ENCODE assay signal across 9 mouse cellular contexts in the genomic region with DNA sequence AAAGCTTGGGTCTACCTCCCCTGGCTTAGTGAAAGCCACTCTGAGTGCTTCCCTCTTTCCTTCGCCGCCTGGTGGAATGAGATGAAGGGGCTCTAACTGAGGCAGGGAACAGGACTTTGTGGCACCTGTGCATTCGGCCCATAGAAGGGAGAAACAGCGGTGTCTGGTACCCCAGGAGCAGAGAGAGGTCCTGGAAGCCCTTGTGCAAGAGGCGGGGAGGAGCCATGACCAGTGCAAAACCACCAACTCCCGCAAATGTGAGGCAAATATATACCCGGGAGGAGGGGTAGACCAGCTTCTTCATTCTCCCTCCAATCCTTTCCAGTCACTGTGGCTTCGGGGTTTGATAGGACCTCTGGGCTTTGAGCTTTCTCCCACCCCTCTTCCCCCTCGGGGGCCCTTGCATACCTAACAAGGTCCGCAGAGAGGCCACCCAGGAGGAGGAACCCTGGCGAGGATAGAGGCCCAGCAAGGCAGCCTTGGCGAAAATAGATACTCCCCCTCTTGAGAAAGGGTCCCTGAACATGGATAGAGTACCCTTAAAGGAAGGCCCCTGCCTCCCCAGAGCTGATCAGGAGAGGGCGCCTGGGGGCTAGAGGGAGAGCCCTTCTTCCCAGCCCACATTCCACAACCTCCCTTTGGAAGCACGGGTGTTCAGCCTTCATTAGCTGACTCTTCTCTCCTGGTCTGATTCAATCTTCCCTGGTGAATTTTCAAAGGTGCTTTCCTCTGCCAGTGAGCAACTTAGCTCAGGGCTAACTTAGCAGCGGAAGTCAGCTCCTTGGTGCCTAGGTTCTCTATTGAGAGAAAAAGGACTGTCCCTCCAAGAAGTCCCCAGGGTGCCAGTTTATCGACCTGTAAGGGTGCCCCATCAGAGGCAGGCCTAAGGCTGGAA. TPM values are rescaled to one million over a fixed set of nuclear protein-coding genes. Genes with fewer than 3 reads are reported as not detected.
DNase-seq lines count a peak whose midpoint lies in the region; ATAC-seq and TF ChIP-seq lines count a peak whose summit lies in the region.
"Had no signal": no experiment of that assay in that cellular context is flagged by ENCODE, and none has a peak within 500 bp of the region (broad histone marks: within the 10 kb centered on the region; RNA-seq: fewer than 3 reads in every experiment).

No protein-coding gene starts in this region.

- no peaks in the 10 kb centered on the region for H3K36me3 ChIP-seq in heart, embryonic 16.5 days (ENCODE audit: control insufficient read depth, insufficient read depth)
- H3K36me3 ChIP-seq in heart, adult 2 months (ENCODE audit: control insufficient read depth, insufficient read depth, low read length), result no peaks in the 10 kb centered on the region
- H3K36me3 ChIP-seq in forebrain, embryonic 14.5 days (ENCODE audit: control insufficient read depth, insufficient read depth, low read length), result peaks cover 4% of the 10 kb centered on the region; the same call in 1 of the 2 replicates
- peaks cover 2% of the 10 kb centered on the region; the same call in 1 of the 2 replicates for H3K36me3 ChIP-seq in midbrain, embryonic 12.5 days

- no peak for DNase-seq in heart, adult 2 months
- peak; percentile 68 for DNase-seq in NIH3T3 (ENCODE audit: low read depth)
- peak; percentile 81 for DNase-seq in forebrain, embryonic 14.5 days (ENCODE audit: low spot score)
- DNase-seq in adrenal gland, adult 2 months, result no peak
- no peak for DNase-seq in spleen, postnatal 36 days (ENCODE audit: low spot score in 2 of 2)
- no peak for DNase-seq in layer of hippocampus, postnatal 25 days (ENCODE audit: extremely low spot score in 1 of 2, low spot score in 1 of 2)

- H3K4me2 ChIP-seq in heart, embryonic 16.5 days (ENCODE audit: low read depth, low read length), result peak overlapping the region; percentile 5; the same call in 1 of the 2 replicates
- H3K4me2 ChIP-seq in forebrain, embryonic 14.5 days (ENCODE audit: low read length), result peak overlapping the region; percentile 59
- H3K4me2 ChIP-seq in midbrain, embryonic 12.5 days (replicated peaks), result peak overlapping the region; percentile 81

- H3K4me1 ChIP-seq in heart, embryonic 16.5 days (ENCODE audit: control insufficient read depth, insufficient read depth, low read length), result peaks cover 11% of the 10 kb centered on the region
- no peaks in the 10 kb centered on the region for H3K4me1 ChIP-seq in heart, adult 2 months (ENCODE audit: control insufficient read depth, insufficient read depth, low read length)
- H3K4me1 ChIP-seq in forebrain, embryonic 14.5 days (ENCODE audit: control insufficient read depth, insufficient read depth, low read length), result peaks cover 52% of the 10 kb centered on the region
- H3K4me1 ChIP-seq in midbrain, embryonic 12.5 days, result peaks cover 71% of the 10 kb centered on the region

- TF ChIP-seq EP300 in heart, adult 2 months (IDR thresholded peaks at IDR 0.05; ENCODE audit: insufficient read depth, low read depth, low read length), result no peak

- intact Hi-C loops in heart, adult 2 months (cut with DNase I), result no loop called here

- WGBS in heart, embryonic 16.5 days, result 10% methylated on average over 16 of the region's 16 CpGs
- WGBS in heart, adult 2 months, result 19% methylated on average over 16 of the region's 16 CpGs
- WGBS in forebrain, embryonic 14.5 days, result 3% methylated on average over 16 of the region's 16 CpGs
- 1% methylated on average over 16 of the region's 16 CpGs for WGBS in midbrain, embryonic 12.5 days

- no peak for TF ChIP-seq CTCF in heart, adult 2 months (IDR thresholded peaks at IDR 0.05)

- H3K27me3 ChIP-seq in heart, embryonic 16.5 days (ENCODE audit: control insufficient read depth, insufficient read depth, low read length), result peaks cover 83% of the 10 kb centered on the region
- peaks cover 25% of the 10 kb centered on the region for H3K27me3 ChIP-seq in heart, adult 2 months (ENCODE audit: control insufficient read depth, insufficient read depth, low read length)
- no peaks in the 10 kb centered on the region for H3K27me3 ChIP-seq in forebrain, embryonic 14.5 days (replicated peaks; ENCODE audit: control insufficient read depth, insufficient read depth, low read length)
- H3K27me3 ChIP-seq in midbrain, embryonic 12.5 days, result peaks cover 17% of the 10 kb centered on the region

- TF ChIP-seq POLR2A in heart, adult 2 months (IDR thresholded peaks at IDR 0.05; ENCODE audit: insufficient read depth, low read depth, low read length), result no peak

- no peak for ATAC-seq in heart, embryonic 16.5 days (replicated peaks; ENCODE audit: extremely low read depth, insufficient read depth, low FRiP score)
- ATAC-seq in forebrain, embryonic 14.5 days, result peak; percentile 47
- ATAC-seq in midbrain, embryonic 12.5 days (ENCODE audit: low FRiP score, low read depth), result peak; percentile 31

- no peaks in the 10 kb centered on the region for H3K79me2 ChIP-seq in heart, adult 2 months (replicated peaks; ENCODE audit: control insufficient read depth, insufficient read depth, low read length)

- H3K9ac ChIP-seq in heart, embryonic 16.5 days (ENCODE audit: low read length), result no peak overlapping the region
- no peak overlapping the region for H3K9ac ChIP-seq in heart, adult 2 months (ENCODE audit: low read depth, low read length)
- peak overlapping the region; percentile 99 for H3K9ac ChIP-seq in forebrain, embryonic 14.5 days (ENCODE audit: low read length)
- peak overlapping the region; percentile 100 for H3K9ac ChIP-seq in midbrain, embryonic 12.5 days (replicated peaks)

- H3K27ac ChIP-seq in heart, embryonic 16.5 days (ENCODE audit: low read length), result no peak overlapping the region
- H3K27ac ChIP-seq in heart, adult 2 months, result no peak overlapping the region
- H3K27ac ChIP-seq in forebrain, embryonic 14.5 days (ENCODE audit: low read depth, low read length), result peak overlapping the region; percentile 100
- H3K27ac ChIP-seq in midbrain, embryonic 12.5 days (replicated peaks), result peak overlapping the region; percentile 100

- no peaks in the 10 kb centered on the region for H3K9me3 ChIP-seq in heart, embryonic 16.5 days (replicated peaks; ENCODE audit: control insufficient read depth, low read length)
- H3K9me3 ChIP-seq in forebrain, embryonic 14.5 days (replicated peaks; ENCODE audit: control insufficient read depth, low read length), result no peaks in the 10 kb centered on the region
- H3K9me3 ChIP-seq in midbrain, embryonic 12.5 days, result no peaks in the 10 kb centered on the region

- H3K4me3 ChIP-seq in heart, embryonic 16.5 days (ENCODE audit: low read length), result peak overlapping the region; percentile 54; the same call in 1 of the 2 replicates
- H3K4me3 ChIP-seq in heart, adult 2 months, result no peak overlapping the region
- H3K4me3 ChIP-seq in forebrain, embryonic 14.5 days (ENCODE audit: low read depth, low read length), result peak overlapping the region; percentile 91
- H3K4me3 ChIP-seq in midbrain, embryonic 12.5 days, result peak overlapping the region; percentile 96

RNA-seq across cellular contexts. Expression of a gene that starts 0.8 kb away (rescaled TPM):
- polyA plus RNA-seq in heart, embryonic 16.5 days (2015; fragmentation: Nextera tagmentation; extraction: Ambion mirVana), result 0.04 TPM in 1 of 2 replicates, not detected in the other
- under 1 TPM in 1 of 2 experiments, not detected in 1; 0.05 TPM for total RNA-seq in heart, adult 2 months (2021)
- polyA plus RNA-seq in heart, adult 2 months (2012; rRNA removed), result 0.06 TPM in 1 of 2 replicates, not detected in the other
- polyA plus RNA-seq in forebrain, embryonic 14.5 days (2014; fragmentation: Nextera tagmentation; extraction: Ambion mirVana), result 2.2 and 2.9 TPM in 2 replicates
- 6.1 and 7.9 TPM in 2 replicates for polyA plus RNA-seq in midbrain, embryonic 12.5 days (2016; fragmentation: Nextera tagmentation; extraction: Ambion mirVana)
- total RNA-seq in adrenal gland, adult 2 months (2021), result under 1 TPM; 0.10 to 0.12 TPM
- 0.03 and 0.09 TPM in 2 replicates for polyA plus RNA-seq in adrenal gland, adult 2 months (2012; rRNA removed)
- total RNA-seq in layer of hippocampus, postnatal 25 days (2021), result under 1 TPM; 0.25 to 0.92 TPM
- total RNA-seq: MEL had no signal

RNA-seq across cellular contexts. Expression of a gene that starts 0.8 kb away (rescaled TPM):
- polyA plus RNA-seq in heart, embryonic 16.5 days (2015; fragmentation: Nextera tagmentation; extraction: Ambion mirVana), result not detected in 2 replicates
- not detected for total RNA-seq in heart, adult 2 months (2021)
- 0.20 TPM in 1 of 2 replicates, not detected in the other for polyA plus RNA-seq in heart, adult 2 months (2012; rRNA removed)
- 15.5 and 18.7 TPM in 2 replicates for polyA plus RNA-seq in forebrain, embryonic 14.5 days (2014; fragmentation: Nextera tagmentation; extraction: Ambion mirVana)
- 13.4 and 15.6 TPM in 2 replicates for polyA plus RNA-seq in midbrain, embryonic 12.5 days (2016; fragmentation: Nextera tagmentation; extraction: Ambion mirVana)
- total RNA-seq in adrenal gland, adult 2 months (2021), result under 1 TPM in 1 of 2 experiments, not detected in 1; 0.41 TPM
- polyA plus RNA-seq in adrenal gland, adult 2 months (2012; rRNA removed), result 0.19 and 0.20 TPM in 2 replicates
- total RNA-seq in layer of hippocampus, postnatal 25 days (2021), result 1 to 10 TPM; 1.1 to 1.7 TPM
- total RNA-seq: MEL had no signal

RNA-seq across cellular contexts. Expression of a gene that starts 37.5 kb away (rescaled TPM):
- not detected in 2 replicates for polyA plus RNA-seq in heart, embryonic 16.5 days (2015; fragmentation: Nextera tagmentation; extraction: Ambion mirVana)
- total RNA-seq in heart, adult 2 months (2021), result not detected
- polyA plus RNA-seq in heart, adult 2 months (2012; rRNA removed), result not detected in 2 replicates
- polyA plus RNA-seq in forebrain, embryonic 14.5 days (2014; fragmentation: Nextera tagmentation; extraction: Ambion mirVana), result not detected in 2 replicates
- 0.96 TPM in 1 of 2 replicates, not detected in the other for polyA plus RNA-seq in midbrain, embryonic 12.5 days (2016; fragmentation: Nextera tagmentation; extraction: Ambion mirVana)
- total RNA-seq in adrenal gland, adult 2 months (2021), result not detected
- not detected in 2 replicates for polyA plus RNA-seq in adrenal gland, adult 2 months (2012; rRNA removed)
- total RNA-seq in layer of hippocampus, postnatal 25 days (2021), result not detected
- total RNA-seq: MEL had no signal

RNA-seq across cellular contexts. Expression of a gene that starts 52.5 kb away (rescaled TPM):
- polyA plus RNA-seq in heart, embryonic 16.5 days (2015; fragmentation: Nextera tagmentation; extraction: Ambion mirVana), result 1.7 and 2.2 TPM in 2 replicates
- 10 to 100 TPM; 14.0 to 15.8 TPM for total RNA-seq in heart, adult 2 months (2021)
- polyA plus RNA-seq in heart, adult 2 months (2012; rRNA removed), result 20.9 and 25.1 TPM in 2 replicates
- polyA plus RNA-seq in forebrain, embryonic 14.5 days (2014; fragmentation: Nextera tagmentation; extraction: Ambion mirVana), result 0.31 and 0.69 TPM in 2 replicates
- polyA plus RNA-seq in midbrain, embryonic 12.5 days (2016; fragmentation: Nextera tagmentation; extraction: Ambion mirVana), result 0.56 and 1.6 TPM in 2 replicates
- 10 to 100 TPM; 14.9 to 22.5 TPM for total RNA-seq in adrenal gland, adult 2 months (2021)
- 36.3 and 42.5 TPM in 2 replicates for polyA plus RNA-seq in adrenal gland, adult 2 months (2012; rRNA removed)
- 10 to 100 TPM; 24.4 to 25.7 TPM for total RNA-seq in layer of hippocampus, postnatal 25 days (2021)

Comparison
In these comparisons a context has a peak if more than half of its experiments do, and no peak if none do; other contexts are left out.
1. H3K27ac ChIP-seq: peak in forebrain, embryonic 14.5 days (single experiment) and midbrain, embryonic 12.5 days (single experiment); none in heart, embryonic 16.5 days (single experiment) and heart, adult 2 months (single experiment).
2. H3K4me2 ChIP-seq: peak in every context shown above with its lines; median percentile 81 in midbrain, embryonic 12.5 days; 59 in forebrain, embryonic 14.5 days; 5 in heart, embryonic 16.5 days.
3. H3K9ac ChIP-seq: peak in forebrain, embryonic 14.5 days (single experiment) and midbrain, embryonic 12.5 days (single experiment); none in heart, embryonic 16.5 days (single experiment) and heart, adult 2 months (single experiment).
4. DNase-seq: peak in NIH3T3 (single experiment) and forebrain, embryonic 14.5 days (single experiment); none in heart, adult 2 months (0 of 2), adrenal gland, adult 2 months (single experiment), spleen, postnatal 36 days (0 of 2) and layer of hippocampus, postnatal 25 days (0 of 2).
5. RNA of a gene that starts 0.8 kb away (polyA plus RNA-seq): 15.5 to 18.7 TPM in forebrain, embryonic 14.5 days and 13.4 to 15.6 TPM in midbrain, embryonic 12.5 days; 0.19 to 0.20 TPM in adrenal gland, adult 2 months, 0.20 TPM in heart, adult 2 months and not detected in heart, embryonic 16.5 days; every median in the first group is over 10 times any median in the second.